Mouse (Mus musculus): ENCODE data around the gene Zfyve26. TPM values are rescaled to one million over a fixed set of nuclear protein-coding genes. Genes with fewer than 3 reads are reported as not detected.

The Zfyve26 gene
- total RNA-seq, 4 experiments from 2014 or later: 33.1 to 45.2 (median 38.6) TPM

Other genes starting within 250 kb of the Zfyve26 start
- gene Pigh, start 206.7 kb downstream of the Zfyve26 start, total RNA-seq (2022): 10 to 100 TPM in 3 of 4 experiments, 1 to 10 TPM in 1; 9.9 to 12.7 (median 11.0) TPM
- gene Arg2, start 165.5 kb downstream of the Zfyve26 start, total RNA-seq (2022): 1 to 10 TPM; 3.5 to 4.9 (median 3.8) TPM
- 100 to 1,000 TPM; 161 to 184 (median 167) TPM for gene Vti1b, start 123.6 kb downstream of the Zfyve26 start, total RNA-seq (2022)
- 10 to 100 TPM; 18.5 to 23.9 (median 22.2) TPM for gene Rdh11, start 104.0 kb downstream of the Zfyve26 start, total RNA-seq (2022)
- gene Rdh12, start 87.4 kb downstream of the Zfyve26 start, total RNA-seq (2022): 1 to 10 TPM; 2.5 to 3.4 (median 3.2) TPM
- gene Rad51b, start 978 bp upstream of the Zfyve26 start, total RNA-seq (2022): under 1 TPM in 2 of 4 experiments, not detected in 2; 0.17 to 0.34 TPM